Comparison of ENCODE assay signal across 7 mouse cellular contexts in the genomic region with DNA sequence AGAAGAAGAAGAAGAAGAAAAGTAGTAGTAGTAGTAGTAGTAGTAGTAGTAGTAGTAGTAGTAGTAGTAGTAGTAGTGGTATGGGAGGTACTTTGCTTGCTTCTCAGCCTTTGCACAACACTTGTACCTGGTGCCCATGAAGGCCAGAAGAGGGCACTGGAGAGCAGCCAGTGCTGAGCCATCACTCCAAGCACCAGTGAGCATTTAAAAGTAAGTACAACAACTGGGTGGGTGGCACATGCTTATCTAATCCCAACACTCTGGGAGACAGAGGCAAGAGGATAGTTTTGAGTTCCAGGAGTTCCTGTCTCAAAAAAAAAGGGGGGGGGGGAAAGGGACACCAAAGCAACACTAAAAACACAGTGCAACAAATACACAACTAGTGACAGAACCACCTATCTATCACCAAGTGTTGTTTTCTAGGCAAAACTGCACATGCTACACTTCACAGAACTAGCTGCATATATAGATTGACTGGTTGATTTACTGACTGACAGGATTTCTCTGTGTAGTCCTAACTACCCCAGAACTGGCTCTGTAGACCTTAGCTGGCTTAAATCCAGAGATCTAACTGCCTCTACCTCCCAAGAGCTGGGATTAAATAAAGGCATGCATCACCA. TPM values are rescaled to one million over a fixed set of nuclear protein-coding genes. Genes with fewer than 3 reads are reported as not detected.
DNase-seq lines count a peak whose midpoint lies in the region; ATAC-seq and TF ChIP-seq lines count a peak whose summit lies in the region.

No protein-coding gene starts in this region.

- H3K27ac ChIP-seq in layer of hippocampus, adult 2 months = no peak overlapping the region
- peak overlapping the region; percentile 65 for H3K27ac ChIP-seq in MEL (ENCODE audit: control insufficient read depth, low read depth, low read length)
- H3K27ac ChIP-seq in intestine, embryonic 15.5 days = no peak overlapping the region

- no peak overlapping the region for H3K4me3 ChIP-seq in layer of hippocampus, adult 2 months
- H3K4me3 ChIP-seq in MEL (ENCODE audit: control insufficient read depth in 1 of 2, insufficient read depth in 1 of 2, low read depth in 2 of 2, low read length in 2 of 2) = no peak overlapping the region
- no peak overlapping the region for H3K4me3 ChIP-seq in intestine, embryonic 15.5 days (replicated peaks)

- no peak for TF ChIP-seq POLR2A in MEL (IDR thresholded peaks at IDR 0.05; ENCODE audit: control insufficient read depth in 1 of 2, insufficient read depth in 1 of 2, low read depth in 1 of 2, low read length in 2 of 2, poor library complexity in 1 of 2)

- TF ChIP-seq CTCF in layer of hippocampus, adult 2 months (conservative IDR thresholded peaks at IDR 0.05) = peak; percentile 69
- TF ChIP-seq CTCF in MEL (IDR thresholded peaks at IDR 0.05 in 2 of 3, conservative IDR thresholded peaks at IDR 0.05 in 1 of 3; ENCODE audit: control insufficient read depth in 1 of 3, insufficient read depth in 1 of 3, low read depth in 2 of 3, low read length in 3 of 3, poor library complexity in 1 of 3, severe bottlenecking in 1 of 3) = peak; percentile 67 to 79 (median 73)

- ATAC-seq in intestine, embryonic 15.5 days = peak; percentile 75

- no peak overlapping the region; the same call in 1 of the 2 replicates for H3K9ac ChIP-seq in MEL (ENCODE audit: control insufficient read depth, low read depth, low read length, poor library complexity, severe bottlenecking)
- H3K9ac ChIP-seq in intestine, embryonic 15.5 days = no peak overlapping the region

- no peaks in the 10 kb centered on the region for H3K9me3 ChIP-seq in MEL (replicated peaks; ENCODE audit: insufficient read depth, low read length)
- no peaks in the 10 kb centered on the region for H3K9me3 ChIP-seq in intestine, embryonic 15.5 days

- H3K79me2 ChIP-seq in MEL (ENCODE audit: control insufficient read depth, insufficient read depth, low read length, poor library complexity) = peaks cover 77% of the 10 kb centered on the region

- H3K4me2 ChIP-seq in intestine, embryonic 15.5 days (replicated peaks) = no peak overlapping the region

- no peak for TF ChIP-seq EP300 in MEL (IDR thresholded peaks at IDR 0.05; ENCODE audit: low read depth in 1 of 2, low read length in 2 of 2)

- peak in 1 of 2 experiments; percentile 31 for DNase-seq in layer of hippocampus, adult 2 months (ENCODE audit: low spot score in 2 of 2)
- no peak for DNase-seq in layer of hippocampus, adult 11-12 months (ENCODE audit: low spot score)
- peak; percentile 90 for DNase-seq in MEL (ENCODE audit: low read depth, low spot score)
- DNase-seq in c-Kit-positive CD71-positive TER-119-positive erythroid progenitor cells, embryonic 14.5 days (ENCODE audit: low spot score) = peak; percentile 88
- DNase-seq in lung, postnatal 14 days = peak; percentile 54
- DNase-seq in thymus, postnatal 0 days (ENCODE audit: low spot score) = peak; percentile 64

- H3K36me3 ChIP-seq in MEL (ENCODE audit: control insufficient read depth in 1 of 2, insufficient read depth in 2 of 2, low read length in 2 of 2) = peaks cover 11 to 63% of the 10 kb centered on the region in 2 experiments
- no peaks in the 10 kb centered on the region for H3K36me3 ChIP-seq in intestine, embryonic 15.5 days

- no peaks in the 10 kb centered on the region for H3K27me3 ChIP-seq in MEL (ENCODE audit: control insufficient read depth in 1 of 2, insufficient read depth in 2 of 2, low read length in 2 of 2)
- no peaks in the 10 kb centered on the region for H3K27me3 ChIP-seq in intestine, embryonic 15.5 days (replicated peaks)

- peaks cover 20 to 22% of the 10 kb centered on the region in 2 experiments; a peak in 3 of 4 replicates for H3K4me1 ChIP-seq in MEL (ENCODE audit: control insufficient read depth in 1 of 2, insufficient read depth in 2 of 2, low read length in 2 of 2)
- H3K4me1 ChIP-seq in intestine, embryonic 15.5 days (replicated peaks) = 0 out of 2 replicates have a peak, but pooled peaks cover 3% of the 10 kb centered on the region

- TF ChIP-seq RAD21 in MEL (IDR thresholded peaks at IDR 0.05; ENCODE audit: low read depth, low read length) = no peak; the same call in 1 of the 2 replicates

TF ChIP-seq in MEL, 35 proteins besides CTCF, POLR2A, EP300 and RAD21:
- TF ChIP-seq TCF12 (IDR thresholded peaks at IDR 0.05; ENCODE audit: low read depth, low read length) (0 out of 2 replicates have a peak, but pooled peaks have one; percentile 10), CHD2 (IDR thresholded peaks at IDR 0.05; ENCODE audit: low read length) (no peak), SIN3A (IDR thresholded peaks at IDR 0.05; ENCODE audit: low read length) (peak; percentile 62), MYC (IDR thresholded peaks at IDR 0.05; ENCODE audit: low read depth, low read length) (0 out of 2 replicates have a peak, but pooled peaks have one; percentile 32), MAX (IDR thresholded peaks at IDR 0.05; ENCODE audit: low read length) (no peak), TBP (IDR thresholded peaks at IDR 0.05; ENCODE audit: low read depth, low read length) (no peak), ZNF384 (IDR thresholded peaks at IDR 0.05; ENCODE audit: low read depth, low read length) (peak; percentile 83), ETS1 (IDR thresholded peaks at IDR 0.05; ENCODE audit: low read depth, low read length) (peak; percentile 30; the same call in 1 of the 2 replicates), UBTF (IDR thresholded peaks at IDR 0.05; ENCODE audit: borderline replicate concordance, insufficient read depth, low read depth, low read length) (no peak), MXI1 (IDR thresholded peaks at IDR 0.05; ENCODE audit: low read depth, low read length) (peak; percentile 36; the same call in 1 of the 2 replicates), TAL1 (IDR thresholded peaks at IDR 0.05; ENCODE audit: low read length) (peak; percentile 38; the same call in 1 of the 2 replicates), GATA1 (IDR thresholded peaks at IDR 0.05; ENCODE audit: low read depth, low read length) (peak; percentile 59; the same call in 1 of the 2 replicates), SMC3 (IDR thresholded peaks at IDR 0.05; ENCODE audit: low read depth, low read length) (peak; percentile 33; the same call in 1 of the 2 replicates), USF1 (IDR thresholded peaks at IDR 0.05; ENCODE audit: low read depth, low read length) (no peak)

RNA-seq across cellular contexts. Expression of a gene that starts 6.4 kb away (rescaled TPM):
- 10 to 100 TPM; 53.4 to 53.9 TPM for total RNA-seq in layer of hippocampus, adult 2 months (2021)
- total RNA-seq in MEL (2012; rRNA removed) = 87.1 and 97.3 TPM in 2 replicates
- 100 to 1,000 TPM; 114 to 145 TPM for polyA plus RNA-seq in MEL (2012; ENCODE audit: insufficient read depth in 1 of 2, insufficient read length in 2 of 2, low read depth in 1 of 2, low replicate concordance in 2 of 2, missing spikeins in 1 of 2)
- polyA plus RNA-seq in intestine, embryonic 15.5 days (2015; fragmentation: Nextera tagmentation; extraction: Ambion mirVana) = 53.1 and 61.1 TPM in 2 replicates
- 58.9 and 64.1 TPM in 2 replicates for polyA plus RNA-seq in thymus, postnatal 0 days (2015; fragmentation: Nextera tagmentation; extraction: Ambion mirVana)
